Mouse (Mus musculus): ENCODE data around the gene Mertk.

DNA sequence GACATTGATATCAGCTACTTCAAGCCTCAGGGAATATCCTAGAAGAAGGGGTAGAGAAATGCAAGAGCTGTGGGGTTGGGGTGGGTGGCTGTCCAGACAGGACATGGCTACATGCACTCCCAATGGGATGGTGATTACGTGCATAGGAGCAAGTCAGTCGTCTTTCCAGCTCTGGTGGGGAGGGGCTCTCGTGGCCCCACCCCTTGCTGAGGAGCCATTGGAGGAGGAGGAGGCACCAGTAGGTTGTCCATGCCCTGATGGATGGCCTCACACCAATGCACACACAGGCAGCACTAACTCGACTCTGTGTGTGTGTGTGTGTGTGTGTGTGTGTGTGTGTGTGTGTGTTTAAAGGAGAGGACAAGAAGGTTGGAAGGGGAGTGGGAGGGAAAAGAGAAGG, 106.6 kb downstream of the Mertk start:
- TF ChIP-seq CTCF (conservative IDR thresholded peaks at IDR 0.05 in 1 of 2, IDR thresholded peaks at IDR 0.05 in 1 of 2; ENCODE audit: low read depth in 2 of 2, low read length in 2 of 2): no peak
- TF ChIP-seq POLR2A (IDR thresholded peaks at IDR 0.05; ENCODE audit: low read depth, low read length): no peak
